Mouse (Mus musculus): Measurements from ENCODE around the gene Borcs5.

DNA sequence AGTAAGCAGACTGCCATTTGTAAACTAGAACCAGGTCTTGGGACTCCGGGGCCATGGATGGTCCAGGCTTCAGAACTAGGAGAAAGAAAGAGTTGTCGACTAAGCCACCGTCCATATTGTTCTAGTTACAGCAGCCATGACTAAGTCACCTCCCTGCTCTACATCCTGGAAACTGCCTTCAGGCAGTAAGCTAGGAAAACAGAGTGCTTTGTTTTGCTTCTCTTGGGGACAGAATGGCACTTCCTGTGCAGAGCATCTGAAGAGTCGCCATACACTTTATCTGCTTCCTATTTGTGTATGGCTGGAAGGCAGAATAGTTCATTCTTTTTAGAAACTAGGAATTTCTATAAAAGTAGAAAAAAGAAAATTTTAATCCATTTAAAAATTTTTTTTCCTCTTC, 17.2 kb downstream of the Borcs5 start:
- TF ChIP-seq TAL1 (IDR thresholded peaks at IDR 0.05; ENCODE audit: low read length) (no peak), GATA1 (IDR thresholded peaks at IDR 0.05; ENCODE audit: low read length) (no peak)

Data from erythroblast, embryonic 14.5 days (primary cell).